Mouse (Mus musculus): ENCODE measurements around the gene Zzef1. TPM values are rescaled to one million over a fixed set of nuclear protein-coding genes. Genes with fewer than 3 reads are reported as not detected.
"Not testable (repeated sequence)": the region's sequence is repeated elsewhere in the genome, so short reads cannot be mapped to it uniquely, and the experiment has no call there.

Gene Zzef1
- polyA plus RNA-seq, 1 experiment: 9.5 TPM

DNA sequence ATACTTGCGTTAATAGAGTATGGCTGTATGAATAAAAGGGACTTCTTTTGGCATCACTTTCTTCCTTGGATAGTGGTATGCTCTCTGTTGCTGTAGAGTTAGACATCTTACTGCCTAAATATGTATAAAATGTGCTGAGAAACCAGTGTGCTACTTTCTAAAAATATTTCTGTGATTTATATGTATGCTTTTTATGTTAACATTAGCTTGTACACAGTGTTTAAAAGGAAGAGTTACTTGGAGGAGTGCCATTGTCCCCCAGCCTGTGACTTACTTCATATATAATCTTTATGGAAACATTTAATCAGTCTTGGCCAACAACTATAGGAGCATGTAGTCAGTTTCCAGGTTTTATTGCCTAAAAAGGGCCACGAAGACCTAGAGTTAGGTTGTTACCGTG is 27.0 kb upstream of the Zzef1 start:
- Histone ChIP-seq H3K4me3 (ENCODE audit: control insufficient read depth, low read depth, low read length) (no peak overlapping the region), H3K4me1 (ENCODE audit: control insufficient read depth, insufficient read depth, low read length) (no peaks in the 10 kb centered on the region), H3K36me3 (ENCODE audit: control insufficient read depth, insufficient read depth, low read length) (no peaks in the 10 kb centered on the region; the same call in 1 of the 2 replicates), H3K27me3 (ENCODE audit: control insufficient read depth, insufficient read depth, low read length) (no peaks in the 10 kb centered on the region), H3K27ac (ENCODE audit: control insufficient read depth, insufficient read depth, low read depth, low read length) (no peak overlapping the region)
- no peak for TF ChIP-seq CTCF (IDR thresholded peaks at IDR 0.05; ENCODE audit: control insufficient read depth, insufficient read depth, insufficient replicate concordance, low read depth, low read length)
- TF ChIP-seq POLR2A (IDR thresholded peaks at IDR 0.05; ENCODE audit: control insufficient read depth, low read depth, low read length): no peak

DNA sequence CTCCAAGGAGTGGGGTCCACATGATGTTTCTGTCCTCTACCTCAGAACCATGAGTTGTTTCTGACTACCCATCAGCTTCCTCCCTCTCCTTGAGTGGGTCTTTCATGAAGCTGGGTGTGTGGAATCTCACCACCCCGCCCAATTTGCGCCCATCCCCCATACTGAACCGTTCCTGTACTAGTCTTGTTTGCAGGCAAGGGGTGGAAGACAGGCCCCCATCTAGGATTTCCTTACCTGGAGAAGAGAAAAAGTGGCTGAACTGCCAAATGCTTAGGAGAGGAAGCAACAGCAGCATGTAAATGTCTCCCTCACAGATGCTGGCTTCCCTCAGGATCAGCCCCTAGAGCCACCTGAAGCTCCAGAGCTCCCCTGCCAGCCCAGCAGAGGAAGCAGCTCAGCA is 25.7 kb upstream of the Zzef1 start:
- no peak overlapping the region for H3K4me3 ChIP-seq (ENCODE audit: control insufficient read depth, low read depth, low read length)
- no peaks in the 10 kb centered on the region for H3K27me3 ChIP-seq (ENCODE audit: control insufficient read depth, insufficient read depth, low read length)
- no peaks in the 10 kb centered on the region; the same call in 1 of the 2 replicates for H3K36me3 ChIP-seq (ENCODE audit: control insufficient read depth, insufficient read depth, low read length)
- H3K4me1 ChIP-seq (ENCODE audit: control insufficient read depth, insufficient read depth, low read length): no peaks in the 10 kb centered on the region
- no peak overlapping the region for H3K27ac ChIP-seq (ENCODE audit: control insufficient read depth, insufficient read depth, low read depth, low read length)
- TF ChIP-seq CTCF (IDR thresholded peaks at IDR 0.05; ENCODE audit: control insufficient read depth, insufficient read depth, insufficient replicate concordance, low read depth, low read length) (no peak), POLR2A (IDR thresholded peaks at IDR 0.05; ENCODE audit: control insufficient read depth, low read depth, low read length) (no peak)

DNA sequence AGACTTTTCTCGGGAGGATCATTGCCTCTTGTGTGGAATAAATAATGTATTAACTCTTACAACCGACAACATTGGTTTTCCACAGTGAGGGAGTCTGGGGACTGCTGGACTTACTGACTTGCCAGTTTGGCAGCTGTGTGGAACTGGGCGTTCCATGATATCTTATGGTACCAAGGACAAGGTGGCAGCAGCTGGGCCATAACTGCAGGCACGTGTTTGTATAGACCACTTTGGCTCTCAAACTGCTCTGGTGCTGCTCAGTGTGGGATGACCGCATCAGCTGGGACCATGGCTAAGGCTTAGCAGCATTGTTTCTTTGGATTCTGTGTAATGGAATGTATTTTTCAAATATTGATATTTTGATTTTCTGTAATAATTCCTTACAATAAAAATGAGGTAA is 25.2 kb upstream of the Zzef1 start:
- no peaks in the 10 kb centered on the region for H3K4me1 ChIP-seq (ENCODE audit: control insufficient read depth, insufficient read depth, low read length)
- H3K4me3 ChIP-seq (ENCODE audit: control insufficient read depth, low read depth, low read length): no peak overlapping the region
- no peak overlapping the region for H3K27ac ChIP-seq (ENCODE audit: control insufficient read depth, insufficient read depth, low read depth, low read length)
- H3K27me3 ChIP-seq (ENCODE audit: control insufficient read depth, insufficient read depth, low read length): no peaks in the 10 kb centered on the region
- TF ChIP-seq CTCF (IDR thresholded peaks at IDR 0.05; ENCODE audit: control insufficient read depth, insufficient read depth, insufficient replicate concordance, low read depth, low read length): no peak
- no peak for TF ChIP-seq POLR2A (IDR thresholded peaks at IDR 0.05; ENCODE audit: control insufficient read depth, low read depth, low read length)
- H3K36me3 ChIP-seq (ENCODE audit: control insufficient read depth, insufficient read depth, low read length): no peaks in the 10 kb centered on the region; the same call in 1 of the 2 replicates

DNA sequence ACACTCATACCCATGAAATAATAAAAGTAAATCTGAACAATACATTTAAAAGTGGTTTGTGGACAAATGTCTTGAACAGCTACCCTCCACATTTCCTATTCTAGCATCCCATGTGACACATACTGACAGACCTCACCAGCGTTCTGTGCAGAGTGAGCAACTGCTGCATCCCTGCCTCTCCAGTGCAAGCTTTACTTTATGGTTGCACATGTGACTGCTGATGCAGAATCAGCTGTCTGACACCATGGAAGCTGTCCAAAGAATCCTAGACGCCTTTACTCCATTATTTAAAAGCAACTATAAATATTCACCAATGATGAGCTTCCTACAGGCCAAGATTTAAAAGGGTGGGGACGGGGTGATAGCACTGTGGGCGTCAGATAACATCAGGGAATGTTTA is 24.6 kb upstream of the Zzef1 start:
- no peak overlapping the region for H3K27ac ChIP-seq (ENCODE audit: control insufficient read depth, insufficient read depth, low read depth, low read length)
- H3K27me3 ChIP-seq (ENCODE audit: control insufficient read depth, insufficient read depth, low read length): no peaks in the 10 kb centered on the region

DNA sequence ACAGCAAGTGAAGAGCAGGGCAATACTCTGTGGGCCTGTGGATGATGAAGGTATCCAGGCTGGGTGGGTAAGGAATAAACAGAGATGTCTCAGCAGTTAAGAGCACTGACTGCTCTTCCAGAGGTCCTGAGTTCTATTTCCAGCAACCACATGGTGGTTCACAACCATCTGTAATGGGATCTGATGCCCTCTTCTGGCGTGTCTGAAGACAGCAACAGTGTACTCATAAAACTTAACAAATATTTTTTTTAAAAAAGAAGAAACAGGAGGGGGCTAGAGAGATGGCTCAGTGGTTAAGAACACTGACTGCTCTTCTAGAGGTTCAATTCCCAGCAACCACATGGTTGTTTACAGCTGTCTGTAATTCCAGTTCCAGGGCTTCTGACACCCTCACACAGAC is 23.4 kb upstream of the Zzef1 start:
- not testable (repeated sequence) for H3K36me3 ChIP-seq (ENCODE audit: control insufficient read depth, insufficient read depth, low read length); H3K4me1 ChIP-seq (ENCODE audit: control insufficient read depth, insufficient read depth, low read length); H3K27ac ChIP-seq (ENCODE audit: control insufficient read depth, insufficient read depth, low read depth, low read length); H3K27me3 ChIP-seq (ENCODE audit: control insufficient read depth, insufficient read depth, low read length); H3K4me3 ChIP-seq (ENCODE audit: control insufficient read depth, low read depth, low read length)

More for the DNA sequence above, 24.6 kb upstream of the Zzef1 start:
- TF ChIP-seq POLR2A (IDR thresholded peaks at IDR 0.05; ENCODE audit: control insufficient read depth, low read depth, low read length): no peak
- no peak for TF ChIP-seq CTCF (IDR thresholded peaks at IDR 0.05; ENCODE audit: control insufficient read depth, insufficient read depth, insufficient replicate concordance, low read depth, low read length)
- Histone ChIP-seq H3K4me1 (ENCODE audit: control insufficient read depth, insufficient read depth, low read length) (no peaks in the 10 kb centered on the region), H3K4me3 (ENCODE audit: control insufficient read depth, low read depth, low read length) (no peak overlapping the region), H3K36me3 (ENCODE audit: control insufficient read depth, insufficient read depth, low read length) (no peaks in the 10 kb centered on the region; the same call in 1 of the 2 replicates)

DNA sequence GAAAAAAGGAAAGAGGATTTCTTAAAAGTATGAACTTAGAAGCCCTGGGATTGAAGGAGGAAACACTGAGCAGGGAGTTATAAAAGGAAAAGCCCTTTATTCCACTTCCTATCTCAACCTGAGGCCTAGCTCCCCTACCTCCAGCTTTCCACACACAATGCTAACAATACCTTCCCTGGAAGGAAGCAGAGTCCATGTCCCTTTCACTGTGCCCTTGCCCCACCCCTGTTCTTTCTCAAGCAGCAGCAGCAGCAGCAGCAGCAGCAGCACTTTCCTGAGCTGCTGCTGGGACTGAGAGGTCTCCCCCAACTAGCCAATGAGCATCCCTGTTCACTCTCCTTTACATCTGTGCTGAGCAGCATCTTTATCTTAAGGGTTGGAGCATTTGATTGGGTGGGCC is 17.1 kb upstream of the Zzef1 start:
- Histone ChIP-seq H3K36me3 (ENCODE audit: control insufficient read depth, insufficient read depth, low read length) (no peaks in the 10 kb centered on the region; the same call in 1 of the 2 replicates), H3K27me3 (ENCODE audit: control insufficient read depth, insufficient read depth, low read length) (no peaks in the 10 kb centered on the region), H3K4me1 (ENCODE audit: control insufficient read depth, insufficient read depth, low read length) (no peaks in the 10 kb centered on the region), H3K4me3 (ENCODE audit: control insufficient read depth, low read depth, low read length) (no peak overlapping the region), H3K27ac (ENCODE audit: control insufficient read depth, insufficient read depth, low read depth, low read length) (no peak overlapping the region)
- TF ChIP-seq CTCF (IDR thresholded peaks at IDR 0.05; ENCODE audit: control insufficient read depth, insufficient read depth, insufficient replicate concordance, low read depth, low read length) (no peak), POLR2A (IDR thresholded peaks at IDR 0.05; ENCODE audit: control insufficient read depth, low read depth, low read length) (no peak)

DNA sequence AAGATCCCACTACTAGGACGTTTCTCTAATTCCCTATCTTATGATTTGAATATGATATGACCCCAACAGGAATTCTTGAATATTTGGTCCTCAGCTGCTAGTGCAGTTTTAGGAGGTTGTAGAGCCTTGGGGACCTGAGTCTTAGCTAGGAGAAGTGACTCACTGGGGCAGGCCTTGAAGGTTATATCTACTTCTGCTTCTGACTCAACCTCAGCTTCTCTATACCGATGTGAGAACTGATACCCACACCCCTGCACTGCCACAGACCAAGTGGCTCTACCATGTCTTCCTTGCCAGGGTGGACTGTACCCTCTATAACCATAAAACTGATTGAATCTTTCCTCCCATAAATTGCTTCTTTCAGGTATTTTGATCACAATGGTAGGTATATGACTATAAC is 13.9 kb upstream of the Zzef1 start:
- H3K36me3 ChIP-seq (ENCODE audit: control insufficient read depth, insufficient read depth, low read length): no peaks in the 10 kb centered on the region; the same call in none of the 2 replicates
- H3K4me3 ChIP-seq (ENCODE audit: control insufficient read depth, low read depth, low read length): no peak overlapping the region
- H3K4me1 ChIP-seq (ENCODE audit: control insufficient read depth, insufficient read depth, low read length): no peaks in the 10 kb centered on the region
- TF ChIP-seq CTCF (IDR thresholded peaks at IDR 0.05; ENCODE audit: control insufficient read depth, insufficient read depth, insufficient replicate concordance, low read depth, low read length) (no peak), POLR2A (IDR thresholded peaks at IDR 0.05; ENCODE audit: control insufficient read depth, low read depth, low read length) (no peak)
- H3K27ac ChIP-seq (ENCODE audit: control insufficient read depth, insufficient read depth, low read depth, low read length): no peak overlapping the region
- H3K27me3 ChIP-seq (ENCODE audit: control insufficient read depth, insufficient read depth, low read length): no peaks in the 10 kb centered on the region

DNA sequence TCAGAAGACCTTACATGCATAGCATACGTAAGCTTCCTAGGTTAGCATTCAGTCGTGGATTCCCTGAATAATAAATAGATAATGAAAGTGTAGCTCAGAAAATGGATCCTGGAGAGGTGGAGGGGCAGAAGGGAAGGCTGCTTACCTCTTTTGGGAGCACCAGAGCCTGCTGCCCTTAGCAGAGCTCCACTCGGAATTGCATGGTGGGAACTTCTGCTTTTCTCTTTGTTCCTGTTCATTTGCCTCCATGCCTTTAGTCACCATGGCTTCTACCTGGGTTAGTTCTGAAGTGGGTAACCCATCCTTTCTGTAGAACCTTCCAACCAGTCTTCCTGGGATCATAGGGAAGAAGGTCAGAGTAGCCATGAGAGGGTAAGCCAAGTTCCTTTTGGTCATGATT is 13.5 kb upstream of the Zzef1 start:
- Histone ChIP-seq H3K4me3 (ENCODE audit: control insufficient read depth, low read depth, low read length) (no peak overlapping the region), H3K27ac (ENCODE audit: control insufficient read depth, insufficient read depth, low read depth, low read length) (no peak overlapping the region), H3K4me1 (ENCODE audit: control insufficient read depth, insufficient read depth, low read length) (no peaks in the 10 kb centered on the region), H3K36me3 (ENCODE audit: control insufficient read depth, insufficient read depth, low read length) (no peaks in the 10 kb centered on the region; the same call in none of the 2 replicates), H3K27me3 (ENCODE audit: control insufficient read depth, insufficient read depth, low read length) (no peaks in the 10 kb centered on the region)
- TF ChIP-seq CTCF (IDR thresholded peaks at IDR 0.05; ENCODE audit: control insufficient read depth, insufficient read depth, insufficient replicate concordance, low read depth, low read length) (no peak), POLR2A (IDR thresholded peaks at IDR 0.05; ENCODE audit: control insufficient read depth, low read depth, low read length) (no peak)
